In genomic region chr5:5194562-5195221, GRCm38 (mm10) we compare ENCODE assay signal across 23 mouse cellular contexts.
"Had no signal": no experiment of that assay in that cellular context is flagged by ENCODE, and none has a peak within 500 bp of the region (broad histone marks: within the 10 kb centered on the region; RNA-seq: fewer than 3 reads in every experiment).

No protein-coding gene starts in this region.

- H3K9me3 ChIP-seq: heart, embryonic 10.5 days; hindbrain, embryonic 15.5 days; kidney, embryonic 15.5 days; limb, embryonic 13.5 days; limb, embryonic 15.5 days; liver, embryonic 12.5 days had no signal

- H3K9ac ChIP-seq: heart, embryonic 12.5 days; hindbrain, embryonic 12.5 days; hindbrain, embryonic 15.5 days; kidney, embryonic 15.5 days; limb, embryonic 13.5 days; limb, embryonic 15.5 days; liver, embryonic 12.5 days had no signal

- H3K4me3 ChIP-seq: heart, embryonic 10.5 days; heart, embryonic 12.5 days; hindbrain, embryonic 12.5 days; hindbrain, embryonic 15.5 days; kidney, embryonic 15.5 days; limb, embryonic 13.5 days; limb, embryonic 15.5 days; liver, embryonic 12.5 days had no signal

- DNase-seq: gastrocnemius, postnatal 14 days; gastrocnemius, postnatal 36 days; heart, adult 18-20 months; heart, postnatal 10 days; heart, postnatal 36 days; kidney, adult 11 months; kidney, adult 2 months; kidney, adult 9 months; kidney, postnatal 14 days; kidney, postnatal 36 days; layer of hippocampus, adult 9-11 months; layer of hippocampus, postnatal 36 days; left cerebral cortex, postnatal 4 days had no signal

- H3K27me3 ChIP-seq: heart, embryonic 12.5 days; hindbrain, embryonic 12.5 days; hindbrain, embryonic 15.5 days; kidney, embryonic 15.5 days; limb, embryonic 13.5 days; limb, embryonic 15.5 days; liver, embryonic 12.5 days had no signal

- H3K4me2 ChIP-seq: heart, embryonic 12.5 days; hindbrain, embryonic 12.5 days; hindbrain, embryonic 15.5 days; kidney, embryonic 15.5 days; limb, embryonic 13.5 days; limb, embryonic 15.5 days; liver, embryonic 12.5 days had no signal

- H3K4me1 ChIP-seq: hindbrain, embryonic 12.5 days; hindbrain, embryonic 15.5 days; kidney, embryonic 15.5 days; limb, embryonic 13.5 days; limb, embryonic 15.5 days had no signal

- H3K36me3 ChIP-seq: hindbrain, embryonic 15.5 days; kidney, embryonic 15.5 days; limb, embryonic 13.5 days; limb, embryonic 15.5 days; liver, embryonic 12.5 days had no signal

- H3K27ac ChIP-seq: heart, embryonic 10.5 days; hindbrain, embryonic 12.5 days; hindbrain, embryonic 15.5 days; hindbrain, postnatal 0 days; kidney, embryonic 15.5 days; kidney, postnatal 0 days; limb, embryonic 13.5 days; limb, embryonic 15.5 days; liver, embryonic 12.5 days had no signal
